Comparison of ENCODE assay signal across 33 mouse cellular contexts in genomic region chr16:11705456-11705855, GRCm38 (mm10).
DNase-seq lines count a peak whose midpoint lies in the region; ATAC-seq and TF ChIP-seq lines count a peak whose summit lies in the region.
"Had no signal": no experiment of that assay in that cellular context is flagged by ENCODE, and none has a peak within 500 bp of the region (broad histone marks: within the 10 kb centered on the region; RNA-seq: fewer than 3 reads in every experiment).

No protein-coding gene starts in this region.

- no peak overlapping the region for H3K4me2 ChIP-seq in hindbrain, embryonic 15.5 days
- H3K4me2 ChIP-seq in hindbrain, postnatal 0 days (ENCODE audit: low read depth, low read length): no peak overlapping the region
- no peak overlapping the region for H3K4me2 ChIP-seq in neural tube, embryonic 15.5 days
- H3K4me2 ChIP-seq: embryonic facial prominence, embryonic 12.5 days; forebrain, embryonic 15.5 days; heart, embryonic 13.5 days; intestine, embryonic 15.5 days; limb, embryonic 12.5 days; liver, embryonic 15.5 days; lung, embryonic 14.5 days; midbrain, embryonic 12.5 days; neural tube, embryonic 12.5 days had no signal

- no peak for DNase-seq in hindbrain, postnatal 0 days (ENCODE audit: low spot score)
- peak; percentile 85 for DNase-seq in cerebellum, adult 11-12 months
- peak; percentile 84 for DNase-seq in cerebellum, adult 9-11 months
- no peak for DNase-seq in embryo, embryonic 9.5 days (ENCODE audit: extremely low spot score)
- no peak for DNase-seq in urinary bladder, adult 2 months (ENCODE audit: low spot score)
- DNase-seq: adrenal gland, postnatal 25 days; gastrocnemius, adult 2 months; gastrocnemius, postnatal 36 days; heart, postnatal 10 days; kidney, adult 8-10 months; kidney, postnatal 10 days; layer of hippocampus, adult 9-11 months; lung, embryonic 14.5 days; lung, postnatal 14 days; right cerebral cortex, postnatal 4 days; thymus, adult 18-20 months; thymus, postnatal 25 days had no signal

- H3K27ac ChIP-seq in hindbrain, embryonic 15.5 days (replicated peaks): no peak overlapping the region
- no peak overlapping the region for H3K27ac ChIP-seq in hindbrain, postnatal 0 days
- H3K27ac ChIP-seq in neural tube, embryonic 15.5 days (replicated peaks): no peak overlapping the region
- H3K27ac ChIP-seq: embryonic facial prominence, embryonic 12.5 days; forebrain, embryonic 10.5 days; forebrain, embryonic 15.5 days; gastrocnemius, adult 2 months; heart, embryonic 13.5 days; hindbrain, embryonic 10.5 days; intestine, embryonic 15.5 days; limb, embryonic 12.5 days; liver, embryonic 15.5 days; midbrain, embryonic 12.5 days; neural tube, embryonic 12.5 days; stomach, postnatal 0 days had no signal

- WGBS in hindbrain, embryonic 15.5 days: 73% methylated on average over 4 of the region's 4 CpGs
- WGBS in hindbrain, postnatal 0 days: 59% methylated on average over 4 of the region's 4 CpGs
- 69% methylated on average over 4 of the region's 4 CpGs for WGBS in neural tube, embryonic 15.5 days

- TF ChIP-seq CTCF in hindbrain, postnatal 0 days (IDR thresholded peaks at IDR 0.05; ENCODE audit: low read depth): no peak

- no peaks in the 10 kb centered on the region for H3K27me3 ChIP-seq in hindbrain, embryonic 15.5 days
- no peaks in the 10 kb centered on the region for H3K27me3 ChIP-seq in hindbrain, postnatal 0 days (ENCODE audit: insufficient read depth, low read length)
- H3K27me3 ChIP-seq in neural tube, embryonic 15.5 days (replicated peaks): no peaks in the 10 kb centered on the region
- H3K27me3 ChIP-seq: embryonic facial prominence, embryonic 12.5 days; forebrain, embryonic 15.5 days; heart, embryonic 13.5 days; intestine, embryonic 15.5 days; limb, embryonic 12.5 days; liver, embryonic 15.5 days; midbrain, embryonic 12.5 days; neural tube, embryonic 12.5 days; Patski had no signal

- no peak overlapping the region for H3K9ac ChIP-seq in hindbrain, embryonic 15.5 days
- no peak overlapping the region for H3K9ac ChIP-seq in hindbrain, postnatal 0 days (replicated peaks; ENCODE audit: low read length)
- no peak overlapping the region for H3K9ac ChIP-seq in neural tube, embryonic 15.5 days (replicated peaks)
- H3K9ac ChIP-seq: embryonic facial prominence, embryonic 12.5 days; forebrain, embryonic 15.5 days; heart, embryonic 13.5 days; intestine, embryonic 15.5 days; limb, embryonic 12.5 days; liver, embryonic 15.5 days; lung, embryonic 14.5 days; midbrain, embryonic 12.5 days; neural tube, embryonic 12.5 days had no signal

- H3K4me3 ChIP-seq in hindbrain, embryonic 15.5 days: no peak overlapping the region
- no peak overlapping the region for H3K4me3 ChIP-seq in hindbrain, postnatal 0 days (ENCODE audit: low read length)
- H3K4me3 ChIP-seq in neural tube, embryonic 15.5 days (replicated peaks): no peak overlapping the region
- H3K4me3 ChIP-seq: embryonic facial prominence, embryonic 12.5 days; forebrain, embryonic 10.5 days; forebrain, embryonic 15.5 days; gastrocnemius, adult 2 months; heart, embryonic 13.5 days; hindbrain, embryonic 10.5 days; intestine, embryonic 15.5 days; limb, embryonic 12.5 days; liver, embryonic 15.5 days; midbrain, embryonic 12.5 days; myocyte; neural tube, embryonic 12.5 days had no signal

- peak; percentile 19; the same call in 1 of the 2 replicates for ATAC-seq in hindbrain, embryonic 15.5 days (ENCODE audit: low FRiP score, low read depth)
- ATAC-seq in hindbrain, postnatal 0 days: no peak
- no peak for ATAC-seq in neural tube, embryonic 15.5 days (ENCODE audit: low FRiP score)
- ATAC-seq: forebrain, embryonic 15.5 days; hindbrain, embryonic 16.5 days; intestine, embryonic 15.5 days; Patski had no signal

- no peaks in the 10 kb centered on the region for H3K9me3 ChIP-seq in hindbrain, embryonic 15.5 days
- no peaks in the 10 kb centered on the region for H3K9me3 ChIP-seq in hindbrain, postnatal 0 days (ENCODE audit: low read length)
- H3K9me3 ChIP-seq in neural tube, embryonic 15.5 days (replicated peaks): no peaks in the 10 kb centered on the region
- H3K9me3 ChIP-seq: embryonic facial prominence, embryonic 12.5 days; forebrain, embryonic 10.5 days; forebrain, embryonic 15.5 days; heart, embryonic 13.5 days; hindbrain, embryonic 10.5 days; intestine, embryonic 15.5 days; limb, embryonic 12.5 days; liver, embryonic 15.5 days; midbrain, embryonic 12.5 days; neural tube, embryonic 12.5 days had no signal

- H3K4me1 ChIP-seq in hindbrain, embryonic 15.5 days (replicated peaks): peaks cover 9% of the 10 kb centered on the region
- H3K4me1 ChIP-seq in hindbrain, postnatal 0 days (ENCODE audit: insufficient read depth, low read length): 0 out of 2 replicates have a peak, but pooled peaks cover 9% of the 10 kb centered on the region
- peaks cover 10% of the 10 kb centered on the region for H3K4me1 ChIP-seq in neural tube, embryonic 15.5 days
- H3K4me1 ChIP-seq: embryonic facial prominence, embryonic 12.5 days; forebrain, embryonic 10.5 days; hindbrain, embryonic 10.5 days had no signal

- H3K36me3 ChIP-seq in hindbrain, embryonic 15.5 days: no peaks in the 10 kb centered on the region
- no peaks in the 10 kb centered on the region for H3K36me3 ChIP-seq in hindbrain, postnatal 0 days (ENCODE audit: insufficient read depth, low read length)
- H3K36me3 ChIP-seq in neural tube, embryonic 15.5 days: no peaks in the 10 kb centered on the region
- H3K36me3 ChIP-seq: embryonic facial prominence, embryonic 12.5 days; forebrain, embryonic 10.5 days; forebrain, embryonic 15.5 days; heart, embryonic 13.5 days; hindbrain, embryonic 10.5 days; intestine, embryonic 15.5 days; limb, embryonic 12.5 days; liver, embryonic 15.5 days; midbrain, embryonic 12.5 days; neural tube, embryonic 12.5 days had no signal

Comparison
In these comparisons a context has a peak if more than half of its experiments do, and no peak if none do; other contexts are left out.
1. DNase-seq: peak in cerebellum, adult 11-12 months (single experiment) and cerebellum, adult 9-11 months (single experiment); none in hindbrain, postnatal 0 days (single experiment), embryo, embryonic 9.5 days (single experiment) and urinary bladder, adult 2 months (single experiment).